Mouse (Mus musculus): Measurements from ENCODE around the gene Tmem143. TPM values are rescaled to one million over a fixed set of nuclear protein-coding genes. Genes with fewer than 3 reads are reported as not detected.
"Not testable (repeated sequence)": the region's sequence is repeated elsewhere in the genome, so short reads cannot be mapped to it uniquely, and the experiment has no call there.

The Tmem143 gene
- total and polyA plus RNA-seq, 3 experiments, result 60.8 to 173 (median 65.3) TPM

GRCm38 (mm10) chr7:45922928-45923761, 26.4 kb downstream of the Tmem143 start:
- DNase-seq, result peak; percentile 96

DNA sequence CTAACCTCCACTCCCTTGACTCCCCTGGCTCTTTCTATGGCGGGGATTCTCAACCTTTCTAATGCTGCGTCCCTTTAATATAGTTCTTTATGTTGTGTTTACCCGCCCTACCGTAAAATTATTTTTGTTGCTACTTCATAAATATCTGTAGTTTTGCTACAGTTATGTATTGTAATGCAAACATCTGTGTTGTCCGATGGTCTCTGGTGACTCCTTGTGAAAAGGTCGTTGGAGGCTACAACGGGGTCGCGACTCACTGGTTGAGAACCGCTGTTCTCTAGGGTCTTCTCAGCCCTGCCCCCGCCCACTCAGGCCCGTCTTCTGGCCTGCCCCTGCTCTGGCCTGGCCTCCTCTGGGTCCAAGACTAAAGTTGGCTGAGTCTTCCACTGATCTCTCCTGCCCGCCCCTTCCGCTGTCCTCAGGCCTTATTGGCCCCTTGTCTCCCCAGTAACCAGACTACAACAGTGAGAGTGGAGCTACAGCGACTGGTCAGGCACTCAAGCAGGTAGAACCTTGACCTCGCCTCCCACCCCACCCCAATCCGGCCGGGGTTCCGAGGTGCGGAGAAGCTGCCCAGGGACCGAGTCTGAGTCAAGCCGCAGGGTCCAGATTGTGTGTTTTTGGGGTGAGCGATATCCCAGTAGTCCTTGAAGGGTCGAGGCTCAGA, 27.2 kb downstream of the Tmem143 start, which contains the start of gene Ccdc114:
Gene Ccdc114, plus strand, starts transcription at position 311 of the 667 bp plus-strand sequence.
- peak; percentile 90 for DNase-seq

DNA sequence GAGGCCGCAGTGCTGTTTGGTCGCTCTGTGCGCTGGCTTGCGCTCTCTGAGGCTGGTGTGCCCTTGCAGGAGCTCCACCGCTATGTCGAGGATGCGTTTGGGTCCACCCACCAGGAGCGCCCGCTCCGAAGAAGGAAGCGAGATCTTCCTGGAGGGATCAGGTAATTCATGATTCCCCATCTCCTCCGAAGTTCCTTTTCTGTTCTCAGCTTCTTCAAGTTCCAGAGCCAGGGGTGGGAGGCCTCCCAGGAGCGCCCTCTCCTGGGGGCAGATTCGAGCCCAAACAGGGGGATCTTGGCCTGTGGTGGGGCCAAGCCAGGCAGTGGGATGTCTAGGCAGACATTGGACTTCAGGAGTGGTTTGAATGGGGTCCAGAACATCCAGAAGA, 27.7 kb downstream of the Tmem143 start:
- peak; percentile 58 for DNase-seq

GRCm38 (mm10) chr7:45928626-45929295, 32.0 kb downstream of the Tmem143 start:
- DNase-seq, result no peak

DNA sequence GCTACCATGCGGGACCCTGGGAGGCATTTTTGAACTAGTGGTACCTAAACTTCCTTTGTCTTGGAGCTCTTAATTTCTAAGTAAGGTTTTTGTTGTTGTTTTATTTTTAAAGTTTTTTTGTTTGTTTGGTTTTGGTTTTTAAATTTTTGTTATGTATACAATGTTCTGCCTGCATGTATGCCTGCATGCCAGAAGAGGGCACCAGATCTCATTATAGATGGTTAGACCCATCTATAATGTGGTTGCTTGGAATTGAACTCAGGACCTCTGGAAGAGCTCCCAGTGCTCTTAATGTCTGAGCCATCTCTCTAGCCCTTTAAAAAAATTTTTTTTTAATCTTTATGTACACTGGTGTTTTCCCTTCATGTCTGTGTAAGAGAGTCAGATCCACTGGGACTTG, 32.9 kb downstream of the Tmem143 start:
- DNase-seq, result no peak

- not testable (repeated sequence) for DNase-seq
Measured at GRCm38 (mm10) chr7:45933766-45934165, 37.0 kb downstream of the Tmem143 start.

DNA sequence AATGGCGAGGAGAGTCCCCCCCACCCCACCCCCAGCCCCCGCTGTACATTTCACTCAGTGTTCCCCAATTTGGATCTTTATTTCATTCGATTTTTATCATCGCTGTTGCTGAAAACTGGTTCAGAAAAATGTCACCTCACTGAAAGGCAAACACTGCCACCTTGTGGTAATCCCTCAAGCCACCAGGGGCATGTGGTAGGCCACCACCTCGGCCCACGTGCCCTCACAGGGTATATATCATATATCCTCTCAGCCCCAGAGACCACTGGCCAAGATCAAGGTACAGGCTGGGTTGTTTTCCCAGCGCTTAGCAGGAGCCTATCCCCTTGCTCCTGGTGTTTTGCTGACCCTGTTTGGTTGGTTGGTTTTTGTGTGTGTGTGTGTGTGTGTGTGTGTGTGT, 38.4 kb downstream of the Tmem143 start:
- DNase-seq, result peak; percentile 69

DNA sequence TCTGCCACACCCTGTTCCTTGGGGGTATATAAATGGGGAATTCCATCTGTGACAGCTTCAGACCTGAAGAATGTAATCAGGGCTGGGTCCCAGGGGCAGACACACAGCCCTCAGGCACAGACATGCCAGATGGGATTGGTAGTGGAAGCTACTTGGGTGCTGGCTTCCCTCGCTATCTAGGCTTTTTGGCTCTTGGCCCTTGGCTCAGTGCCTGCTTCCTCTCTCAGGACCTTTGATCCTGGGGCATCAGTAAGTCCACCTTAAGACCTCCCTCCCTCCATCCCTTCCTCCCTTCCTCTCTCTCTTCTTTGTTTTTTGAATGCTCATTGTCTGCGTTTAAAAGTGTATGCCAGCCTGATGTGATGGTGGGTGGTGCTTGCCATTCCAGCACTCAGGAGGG, 43.1 kb downstream of the Tmem143 start:
- no peak for DNase-seq

DNA sequence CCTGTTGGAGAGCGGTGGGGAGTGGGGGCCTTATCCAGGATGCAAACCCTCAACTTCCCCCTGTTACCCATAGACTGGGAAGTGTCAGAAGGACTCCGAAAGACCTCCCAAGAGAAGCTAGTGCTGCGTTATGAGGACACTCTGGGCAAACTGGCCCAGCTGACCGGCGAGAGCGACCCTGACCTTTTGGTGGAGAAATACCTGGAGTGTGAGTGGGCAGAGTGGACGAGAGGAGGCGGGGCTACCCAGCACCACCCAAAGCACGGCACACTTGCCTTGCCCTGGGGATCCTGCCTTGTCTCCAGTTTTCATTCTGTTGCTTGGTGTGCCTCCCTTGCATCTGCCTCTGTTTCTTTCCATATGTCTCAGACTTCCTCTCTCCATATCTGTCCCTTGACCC, 45.2 kb downstream of the Tmem143 start:
- DNase-seq, result peak; percentile 88

DNA sequence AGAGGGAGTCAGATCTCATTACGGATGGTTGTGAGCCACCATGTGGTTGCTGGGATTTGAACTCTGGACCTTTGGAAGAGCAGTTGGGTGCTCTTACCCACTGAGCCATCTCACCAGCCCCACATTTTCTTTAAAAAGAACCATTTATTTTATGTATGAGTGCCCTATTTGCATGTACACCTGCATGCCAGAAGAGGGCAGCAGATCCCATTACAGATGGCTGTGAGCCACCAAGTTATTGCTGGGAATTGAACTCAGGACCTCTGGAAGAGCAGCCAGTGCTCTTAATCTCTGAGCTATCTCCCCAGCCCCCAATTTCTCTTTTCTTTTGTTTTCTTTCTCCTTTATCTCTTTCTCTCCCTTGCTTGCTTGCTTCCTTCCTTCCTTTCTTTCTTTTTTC, 46.5 kb downstream of the Tmem143 start:
- not testable (repeated sequence) for DNase-seq

DNA sequence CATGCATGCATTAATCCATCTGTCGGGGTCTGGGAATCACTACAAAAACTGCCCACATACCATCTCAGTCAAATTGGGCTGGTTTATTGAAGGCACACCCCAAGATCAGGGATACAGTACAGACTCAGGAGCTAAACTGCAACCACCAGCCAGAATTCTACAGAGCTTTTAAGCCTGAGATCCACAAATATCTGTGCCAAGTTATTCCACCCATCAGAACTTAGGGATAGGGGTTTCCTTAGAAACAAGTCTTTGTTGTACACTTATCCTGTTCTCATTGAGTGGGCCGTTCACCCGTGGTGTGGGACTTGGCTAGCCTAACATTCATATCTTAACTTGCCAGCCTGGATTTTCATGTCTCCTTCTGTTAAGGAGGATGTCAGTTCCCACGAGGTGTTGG, 52.3 kb downstream of the Tmem143 start:
- no peak for DNase-seq

GRCm38 (mm10) chr7:45956611-45957010, 59.9 kb downstream of the Tmem143 start:
- DNase-seq, result no peak

Other genes starting within 250 kb of the Tmem143 start
- under 1 TPM in 1 of 2 experiments, not detected in 1; 0.09 TPM for gene Fut2, start 230.5 kb upstream of the Tmem143 start, total RNA-seq (2021)
- gene Fut2, start 230.5 kb upstream of the Tmem143 start, polyA plus RNA-seq (2012; rRNA removed), result not detected in 2 replicates
- under 1 TPM in 1 of 2 experiments, not detected in 1; 0.31 TPM for gene Ntn5, start 212.9 kb upstream of the Tmem143 start, total RNA-seq (2021)
- gene Ntn5, start 212.9 kb upstream of the Tmem143 start, polyA plus RNA-seq (2012; rRNA removed), result 0.40 and 0.86 TPM in 2 replicates
- under 1 TPM; 0.29 to 0.41 TPM for gene Sec1, start 202.5 kb upstream of the Tmem143 start, total RNA-seq (2021)
- gene Sec1, start 202.5 kb upstream of the Tmem143 start, polyA plus RNA-seq (2012; rRNA removed), result 0.57 and 0.58 TPM in 2 replicates
- gene Car11, start 197.1 kb upstream of the Tmem143 start, total RNA-seq (2021), result 10 to 100 TPM; 10.9 to 18.6 TPM
- gene Car11, start 197.1 kb upstream of the Tmem143 start, polyA plus RNA-seq (2012; rRNA removed), result 30.0 and 38.2 TPM in 2 replicates
- 100 to 1,000 TPM in 1 of 2 experiments, 10 to 100 TPM in 1; 54.3 to 225 TPM for gene Dbp, start 191.9 kb upstream of the Tmem143 start, total RNA-seq (2021)
- 569 and 796 TPM in 2 replicates for gene Dbp, start 191.9 kb upstream of the Tmem143 start, polyA plus RNA-seq (2012; rRNA removed)
- 1,000 to 10,000 TPM in 1 of 2 experiments, 100 to 1,000 TPM in 1; 972 to 1,050 TPM for gene Rpl18, start 181.5 kb upstream of the Tmem143 start, total RNA-seq (2021)
- 1,143 and 1,258 TPM in 2 replicates for gene Rpl18, start 181.5 kb upstream of the Tmem143 start, polyA plus RNA-seq (2012; rRNA removed)
- 10 to 100 TPM; 38.9 to 39.5 TPM for gene Sphk2, start 178.9 kb upstream of the Tmem143 start, total RNA-seq (2021)
- 90.9 and 92.5 TPM in 2 replicates for gene Sphk2, start 178.9 kb upstream of the Tmem143 start, polyA plus RNA-seq (2012; rRNA removed)
- gene Fam83e, start 175.7 kb upstream of the Tmem143 start, total RNA-seq (2021), result under 1 TPM; 0.72 to 0.86 TPM
- 0.86 and 2.0 TPM in 2 replicates for gene Fam83e, start 175.7 kb upstream of the Tmem143 start, polyA plus RNA-seq (2012; rRNA removed)
- not detected for gene Spaca4, start 171.1 kb upstream of the Tmem143 start, total RNA-seq (2021)
- gene Spaca4, start 171.1 kb upstream of the Tmem143 start, polyA plus RNA-seq (2012; rRNA removed), result not detected in 2 replicates
- 1 to 10 TPM; 6.2 to 8.6 TPM for gene Lmtk3, start 113.2 kb upstream of the Tmem143 start, total RNA-seq (2021)
- 38.0 and 61.3 TPM in 2 replicates for gene Lmtk3, start 113.2 kb upstream of the Tmem143 start, polyA plus RNA-seq (2012; rRNA removed)
- gene Sult2b1, start 112.3 kb upstream of the Tmem143 start, total RNA-seq (2021), result 1 to 10 TPM in 1 of 2 experiments, under 1 TPM in 1; 0.49 to 2.0 TPM
- 1.6 and 2.9 TPM in 2 replicates for gene Sult2b1, start 112.3 kb upstream of the Tmem143 start, polyA plus RNA-seq (2012; rRNA removed)
- gene Cyth2, start 82.4 kb upstream of the Tmem143 start, total RNA-seq (2021), result 100 to 1,000 TPM; 127 to 129 TPM
- gene Cyth2, start 82.4 kb upstream of the Tmem143 start, polyA plus RNA-seq (2012; rRNA removed), result 147 and 170 TPM in 2 replicates
- gene Kcnj14, start 72.2 kb upstream of the Tmem143 start, total RNA-seq (2021), result under 1 TPM in 1 of 2 experiments, not detected in 1; 0.20 TPM
- 0.70 and 1.8 TPM in 2 replicates for gene Kcnj14, start 72.2 kb upstream of the Tmem143 start, polyA plus RNA-seq (2012; rRNA removed)
- gene Grwd1, start 66.0 kb upstream of the Tmem143 start, total RNA-seq (2021), result 10 to 100 TPM; 26.9 to 30.1 TPM
- gene Grwd1, start 66.0 kb upstream of the Tmem143 start, polyA plus RNA-seq (2012; rRNA removed), result 22.1 and 27.4 TPM in 2 replicates
- gene Kdelr1, start 24.2 kb upstream of the Tmem143 start, total RNA-seq (2021), result 100 to 1,000 TPM; 128 to 147 TPM
- 235 and 251 TPM in 2 replicates for gene Kdelr1, start 24.2 kb upstream of the Tmem143 start, polyA plus RNA-seq (2012; rRNA removed)
- under 1 TPM; 0.40 to 0.97 TPM for gene Grin2d, start 18.6 kb upstream of the Tmem143 start, total RNA-seq (2021)
- gene Grin2d, start 18.6 kb upstream of the Tmem143 start, polyA plus RNA-seq (2012; rRNA removed), result 4.0 and 4.2 TPM in 2 replicates
- gene Syngr4, start 227 bp upstream of the Tmem143 start, total RNA-seq (2021), result not detected
- gene Syngr4, start 227 bp upstream of the Tmem143 start, polyA plus RNA-seq (2012; rRNA removed), result 0.90 and 0.98 TPM in 2 replicates
- 100 to 1,000 TPM; 327 to 620 TPM for gene Emp3, start 24.5 kb downstream of the Tmem143 start, total RNA-seq (2021)
- gene Emp3, start 24.5 kb downstream of the Tmem143 start, polyA plus RNA-seq (2012; rRNA removed), result 855 and 1,123 TPM in 2 replicates
- 10 to 100 TPM; 13.3 to 68.3 TPM for gene Ccdc114, start 27.1 kb downstream of the Tmem143 start, total RNA-seq (2021)
- 19.2 and 23.9 TPM in 2 replicates for gene Ccdc114, start 27.1 kb downstream of the Tmem143 start, polyA plus RNA-seq (2012; rRNA removed)
- gene Abcc6, start 133.4 kb downstream of the Tmem143 start, total RNA-seq (2021), result under 1 TPM; 0.14 to 0.66 TPM
- 0.19 and 0.30 TPM in 2 replicates for gene Abcc6, start 133.4 kb downstream of the Tmem143 start, polyA plus RNA-seq (2012; rRNA removed)
- gene Nomo1, start 136.8 kb downstream of the Tmem143 start, total RNA-seq (2021), result 10 to 100 TPM; 58.7 to 65.3 TPM
- gene Nomo1, start 136.8 kb downstream of the Tmem143 start, polyA plus RNA-seq (2012; rRNA removed), result 25.1 and 34.3 TPM in 2 replicates
- gene Kcnj11, start 203.8 kb downstream of the Tmem143 start, total RNA-seq (2021), result 1 to 10 TPM; 2.9 to 3.2 TPM
- gene Kcnj11, start 203.8 kb downstream of the Tmem143 start, polyA plus RNA-seq (2012; rRNA removed), result 1.0 and 3.4 TPM in 2 replicates